Mouse (Mus musculus) midbrain, embryonic 11.5 days (tissue): ENCODE data around the gene Insig2. TPM values are rescaled to one million over a fixed set of nuclear protein-coding genes. Genes with fewer than 3 reads are reported as not detected.

ENCODE experiments used
- ATAC-seq: fragments of 200-750 bp; cut with Nextera tagmentation; 2 replicates; pipeline ENCODE4 v1.8.0; 2017; ENCODE audit warnings: moderate TSS enrichment, moderate library complexity; ENCODE audit not compliant: low FRiP score
- DNase-seq: peaks from one replicate; pipeline ENCODE4 v3.0.0; 2015; ENCODE audit warnings: low spot score; ENCODE audit errors: missing footprints
- H3K27ac ChIP-seq: fragments of 300-500 bp; sonication (generic); 2 replicates; pipeline ENCODE4 v1.5.1; 2014; ENCODE audit warnings: low read depth, low read length
- H3K27me3 ChIP-seq: fragments of 300-500 bp; sonication (generic); 2 replicates; pipeline ENCODE4 v1.6.1; 2014; ENCODE audit warnings: mild to moderate bottlenecking, low read length, moderate library complexity, mixed read lengths; ENCODE audit not compliant: control insufficient read depth, insufficient read depth
- H3K36me3 ChIP-seq: fragments of 300-500 bp; sonication (generic); 2 replicates; pipeline ENCODE4 v1.6.1; 2014; ENCODE audit warnings: mild to moderate bottlenecking, low read length, moderate library complexity, mixed read lengths; ENCODE audit not compliant: control insufficient read depth, insufficient read depth
- H3K4me1 ChIP-seq: fragments of 300-500 bp; sonication (generic); 2 replicates; pipeline ENCODE4 v1.6.1; 2014; ENCODE audit warnings: low read length; ENCODE audit not compliant: control insufficient read depth, insufficient read depth
- H3K4me2 ChIP-seq: fragments of 300-500 bp; sonication (generic); 2 replicates; pipeline ENCODE4 v1.6.1; 2014; ENCODE audit warnings: mild to moderate bottlenecking, moderate library complexity
- H3K4me3 ChIP-seq: fragments of 300-500 bp; sonication (generic); 2 replicates; pipeline ENCODE4 v1.5.1; 2014; ENCODE audit warnings: low read depth, low read length
- H3K9ac ChIP-seq: fragments of 300-500 bp; sonication (generic); 2 replicates; pipeline ENCODE4 v1.6.1; 2014; ENCODE audit warnings: low read length
- H3K9me3 ChIP-seq: fragments of 300-500 bp; sonication (generic); 2 replicates; pipeline ENCODE4 v1.6.1; 2016; ENCODE audit warnings: low read length; ENCODE audit not compliant: control insufficient read depth
- WGBS: fragments of 180-500 bp; shearing (Covaris S2); extraction: QIAGEN DNeasy Blood & Tissue Kit; methylation state at CpG from one replicate; pipeline ENCODE4 v1.1.7; 2014; 5-methylcytosine and 5-hydroxymethylcytosine counted together
- polyA plus RNA-seq: library from polyadenylated mRNA; unstranded; fragments of >200 nt; fragmentation: Nextera tagmentation; extraction: Ambion mirVana; gene quantifications from 2 replicates; pipeline ENCODE4 v1.2.1, GENCODE M21; 2014

Insig2 gene
- 16.9 and 17.8 TPM in 2 replicates for polyA plus RNA-seq

DNA sequence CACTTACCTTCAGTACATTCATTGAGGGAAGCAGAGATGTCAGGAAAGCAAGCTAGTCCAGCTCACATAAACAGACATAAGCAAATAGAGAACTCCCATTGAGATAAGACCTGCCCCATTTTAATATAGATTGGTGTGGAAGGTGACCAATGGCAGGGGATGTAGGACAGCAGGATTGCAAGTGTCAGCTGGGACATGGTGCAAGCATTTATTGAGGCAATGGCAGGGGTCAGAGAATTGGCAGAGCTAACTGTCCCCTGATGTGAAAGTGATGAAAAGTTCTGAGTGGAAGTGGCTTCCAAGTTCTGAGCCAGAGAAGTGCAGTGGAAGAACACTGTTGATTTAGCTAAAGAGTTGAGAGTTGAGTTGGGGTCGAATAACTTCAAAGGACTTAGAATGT, at the start of gene Insig2:
Insig2 (minus strand) TSS at position 105 of the 400 bp plus-strand sequence.
- H3K9me3 ChIP-seq = no peaks in the 10 kb centered on the region
- H3K27ac ChIP-seq = no peak within 1 kb of the TSS
- peaks cover 3% of the 10 kb centered on the region for H3K4me1 ChIP-seq
- H3K27me3 ChIP-seq = no peaks in the 10 kb centered on the region
- DNase-seq (no peak), ATAC-seq (no peak)
- H3K36me3 ChIP-seq = no peaks in the 10 kb centered on the region
- no peak within 1 kb of the TSS for H3K4me3 ChIP-seq
- H3K9ac ChIP-seq = no peak within 1 kb of the TSS
- H3K4me2 ChIP-seq = no peak within 1 kb of the TSS
- WGBS = 78% methylated on average over 1 of the region's 1 CpGs

DNA sequence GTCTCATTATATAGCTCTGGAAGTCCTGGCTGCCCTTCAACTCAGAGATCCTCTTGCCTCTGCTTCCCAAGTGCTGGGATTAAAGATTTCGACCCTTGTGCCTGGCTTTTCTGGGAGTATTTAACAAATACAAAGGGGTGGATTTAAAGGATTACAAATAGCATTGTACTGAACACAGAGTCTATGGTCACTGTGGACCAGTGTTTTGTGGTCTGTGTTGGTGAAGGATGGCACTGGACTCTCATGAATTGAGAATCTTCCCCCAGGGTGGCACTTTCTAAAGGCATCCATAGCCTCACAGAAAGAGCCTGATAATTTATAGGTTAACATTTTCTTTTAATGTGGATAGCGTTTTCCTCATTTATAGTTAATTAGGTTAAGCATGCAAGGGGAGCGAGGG, 49.2 kb upstream of the Insig2 start:
- WGBS = 77% methylated on average over 3 of the region's 3 CpGs
- no peak for DNase-seq
- Histone ChIP-seq H3K9me3 (no peaks in the 10 kb centered on the region), H3K9ac (no peak overlapping the region), H3K4me2 (no peak overlapping the region), H3K27ac (no peak overlapping the region), H3K27me3 (no peaks in the 10 kb centered on the region), H3K4me1 (no peaks in the 10 kb centered on the region), H3K36me3 (no peaks in the 10 kb centered on the region), H3K4me3 (no peak overlapping the region)
- ATAC-seq = no peak

DNA sequence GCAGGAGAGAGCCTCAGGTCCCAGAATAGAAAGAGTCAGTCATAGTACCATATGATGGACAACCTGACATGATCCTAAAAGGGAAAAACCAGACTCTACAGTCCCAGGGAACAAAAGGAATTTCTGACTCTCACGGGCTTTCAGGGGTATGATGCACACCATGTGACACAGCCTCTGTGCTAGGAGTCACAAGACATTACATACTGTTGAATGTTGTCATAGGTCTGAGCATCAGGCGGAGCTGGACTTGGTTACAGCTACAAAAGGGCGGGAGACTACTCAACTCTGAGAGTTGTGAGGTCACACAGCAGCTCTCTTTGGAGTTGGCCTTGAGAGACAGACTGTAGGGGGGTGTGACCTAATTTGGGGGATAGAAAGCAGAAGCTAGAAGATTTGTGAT, 47.6 kb upstream of the Insig2 start:
- no peaks in the 10 kb centered on the region for H3K9me3 ChIP-seq
- H3K36me3 ChIP-seq = no peaks in the 10 kb centered on the region
- no peaks in the 10 kb centered on the region for H3K4me1 ChIP-seq
- DNase-seq = no peak
- H3K4me2 ChIP-seq = no peak overlapping the region
- WGBS = 84% methylated on average over 3 of the region's 3 CpGs
- H3K27ac ChIP-seq = no peak overlapping the region
- no peak for ATAC-seq
- no peak overlapping the region for H3K4me3 ChIP-seq
- H3K27me3 ChIP-seq = no peaks in the 10 kb centered on the region
- H3K9ac ChIP-seq = no peak overlapping the region

DNA sequence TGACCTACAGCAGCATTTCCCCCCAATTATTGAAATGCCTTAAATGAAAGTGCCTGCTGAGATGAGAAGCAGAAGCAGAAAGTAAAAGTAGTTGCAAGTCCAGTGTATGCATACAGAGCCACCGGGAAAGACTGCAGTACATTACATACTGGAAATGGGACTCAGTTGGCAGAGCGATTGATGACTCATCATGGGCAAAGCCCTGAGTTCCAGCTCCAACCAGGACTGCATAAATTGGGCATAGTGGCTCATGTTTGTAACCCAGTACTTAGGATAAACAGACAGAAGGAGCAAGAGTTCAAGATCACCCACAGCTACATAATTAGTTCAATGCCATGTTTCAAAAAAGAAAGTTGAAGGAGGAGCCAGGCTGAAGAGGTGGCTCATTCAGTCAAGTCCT, 45.5 kb upstream of the Insig2 start:
- H3K4me3 ChIP-seq = no peak overlapping the region
- no peak overlapping the region for H3K27ac ChIP-seq
- no peaks in the 10 kb centered on the region for H3K27me3 ChIP-seq
- no peaks in the 10 kb centered on the region for H3K36me3 ChIP-seq
- H3K4me1 ChIP-seq = no peaks in the 10 kb centered on the region
- H3K4me2 ChIP-seq = no peak overlapping the region
- 89% methylated on average over 2 of the region's 2 CpGs for whole genome bisulfite sequencing
- DNase-seq = no peak
- no peaks in the 10 kb centered on the region for H3K9me3 ChIP-seq
- ATAC-seq = no peak
- H3K9ac ChIP-seq = no peak overlapping the region

DNA sequence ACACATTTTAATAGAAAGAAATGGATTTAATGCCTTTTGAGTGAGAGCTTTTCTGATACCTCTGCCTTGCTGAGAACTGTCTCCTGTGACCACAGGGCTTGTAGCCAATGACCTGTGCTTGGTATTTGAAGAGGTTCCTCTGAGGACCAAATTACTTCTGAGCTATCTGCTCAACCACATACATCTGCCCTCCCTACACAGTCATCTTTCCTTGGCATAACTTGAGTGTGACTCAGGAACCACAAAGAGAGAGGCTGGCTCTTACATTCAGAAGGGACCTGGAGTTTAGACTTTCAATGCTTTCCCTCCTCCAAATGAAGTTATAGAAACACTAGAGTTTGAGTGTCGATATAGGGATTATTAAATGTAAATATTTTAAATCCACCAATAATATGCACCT, 45.0 kb upstream of the Insig2 start:
- WGBS = 85% methylated on average over 1 of the region's 1 CpGs
- no peak for ATAC-seq
- no peaks in the 10 kb centered on the region for H3K27me3 ChIP-seq

DNA sequence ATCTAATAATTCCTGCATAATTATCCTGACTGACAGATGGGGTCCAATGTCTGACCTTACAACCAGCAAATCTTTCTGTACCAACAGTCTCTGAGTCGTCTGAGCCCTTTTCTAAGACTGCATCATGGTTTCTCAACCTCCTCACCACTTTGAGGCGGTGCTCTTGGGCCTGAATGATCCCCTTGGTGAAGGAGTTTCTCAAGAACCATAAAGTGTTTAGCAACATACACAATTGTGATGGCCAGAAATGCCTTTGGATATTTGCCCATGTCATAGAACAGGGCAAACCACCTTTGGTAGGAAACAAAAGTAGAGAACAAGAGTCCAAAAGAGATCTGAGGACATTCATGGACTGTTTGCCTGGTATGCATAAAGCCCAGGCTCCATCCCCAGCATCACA, 41.2 kb upstream of the Insig2 start:
- H3K4me3 ChIP-seq = no peak overlapping the region
- no peaks in the 10 kb centered on the region for H3K9me3 ChIP-seq
- no peaks in the 10 kb centered on the region for H3K27me3 ChIP-seq
- no peaks in the 10 kb centered on the region for H3K4me1 ChIP-seq
- H3K4me2 ChIP-seq = no peak overlapping the region
- WGBS = 75% methylated on average over 2 of the region's 2 CpGs
- DNase-seq (no peak), ATAC-seq (no peak)
- no peaks in the 10 kb centered on the region for H3K36me3 ChIP-seq
- H3K27ac ChIP-seq = no peak overlapping the region
- H3K9ac ChIP-seq = no peak overlapping the region

More for the DNA sequence above, 45.0 kb upstream of the Insig2 start:
- H3K9ac ChIP-seq = no peak overlapping the region
- no peaks in the 10 kb centered on the region for H3K4me1 ChIP-seq
- no peak overlapping the region for H3K4me2 ChIP-seq
- no peak overlapping the region for H3K27ac ChIP-seq
- DNase-seq = no peak
- no peaks in the 10 kb centered on the region for H3K36me3 ChIP-seq
- H3K4me3 ChIP-seq = no peak overlapping the region
- no peaks in the 10 kb centered on the region for H3K9me3 ChIP-seq

DNA sequence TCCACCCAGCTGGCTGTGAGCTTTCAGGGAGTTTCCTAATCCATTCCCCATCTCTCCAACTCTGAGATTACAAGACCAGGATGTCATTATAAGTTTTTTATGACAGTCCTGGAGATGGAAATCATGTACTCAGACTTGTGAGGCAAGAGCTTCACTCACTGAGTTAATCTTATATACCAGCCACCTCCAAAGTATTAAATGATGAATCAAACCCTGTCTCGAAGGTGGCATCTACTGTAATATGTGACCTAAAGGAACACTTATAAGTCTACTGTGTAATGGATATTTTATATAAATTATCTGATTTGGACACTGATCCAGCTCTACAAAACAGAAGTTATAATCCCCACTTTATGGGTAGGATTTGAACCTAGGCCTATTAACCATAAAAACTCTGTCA, 40.3 kb upstream of the Insig2 start:
- no peak overlapping the region for H3K4me2 ChIP-seq
- WGBS = 86% methylated on average over 1 of the region's 1 CpGs
- DNase-seq (no peak), ATAC-seq (no peak)
- H3K36me3 ChIP-seq = no peaks in the 10 kb centered on the region
- H3K4me3 ChIP-seq = no peak overlapping the region
- H3K9ac ChIP-seq = no peak overlapping the region
- H3K27ac ChIP-seq = no peak overlapping the region
- H3K27me3 ChIP-seq = no peaks in the 10 kb centered on the region
- H3K4me1 ChIP-seq = no peaks in the 10 kb centered on the region
- H3K9me3 ChIP-seq = no peaks in the 10 kb centered on the region

DNA sequence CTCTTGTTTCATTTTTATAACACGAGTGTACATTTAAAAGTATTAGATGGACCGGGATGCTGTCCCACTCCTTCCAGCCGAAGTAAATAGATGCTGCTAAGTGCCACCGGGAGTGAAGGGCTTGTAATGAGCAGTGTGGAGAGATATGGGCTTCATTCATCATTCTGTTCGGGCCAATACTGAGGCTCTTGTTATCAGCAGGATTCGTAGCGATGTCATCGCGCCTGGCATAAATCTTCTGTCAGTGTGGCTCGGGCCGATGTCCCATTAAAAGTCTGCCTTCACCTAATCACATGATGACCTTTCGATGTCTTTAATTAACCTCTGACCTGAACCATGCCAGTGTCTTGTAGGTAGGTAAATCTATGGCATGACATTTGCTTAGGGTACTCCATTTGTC, 39.1 kb upstream of the Insig2 start:
- H3K27ac ChIP-seq = no peak overlapping the region
- 86% methylated on average over 12 of the region's 12 CpGs for WGBS

DNA sequence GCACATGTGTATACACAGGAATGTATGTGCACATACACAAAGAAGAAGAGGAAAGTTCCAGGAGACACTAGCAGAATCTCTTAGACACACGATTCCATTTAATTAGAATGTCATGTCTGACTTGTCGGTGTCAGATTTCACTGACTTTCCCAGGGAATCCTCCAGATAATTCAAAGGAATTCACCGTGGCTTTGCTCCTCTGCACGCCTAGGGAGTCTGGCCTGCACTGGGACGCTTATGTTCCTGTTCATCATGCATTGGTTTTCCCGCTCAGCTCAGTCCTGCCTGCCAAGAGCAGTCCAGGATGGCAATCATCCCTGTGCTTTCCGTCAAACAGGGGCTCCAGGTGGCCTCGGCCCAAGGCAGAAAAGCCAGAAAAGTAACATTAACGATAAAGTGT, 34.9 kb upstream of the Insig2 start:
- Histone ChIP-seq H3K27me3 (no peaks in the 10 kb centered on the region), H3K9ac (no peak overlapping the region), H3K4me3 (no peak overlapping the region), H3K27ac (no peak overlapping the region), H3K4me2 (no peak overlapping the region), H3K36me3 (no peaks in the 10 kb centered on the region), H3K4me1 (0 out of 2 replicates have a peak, but pooled peaks cover 3% of the 10 kb centered on the region), H3K9me3 (no peaks in the 10 kb centered on the region)
- ATAC-seq (no peak), DNase-seq (no peak)
- WGBS = 31% methylated on average over 9 of the region's 9 CpGs

More for the DNA sequence above, 39.1 kb upstream of the Insig2 start:
- DNase-seq = no peak
- Histone ChIP-seq H3K9me3 (no peaks in the 10 kb centered on the region), H3K36me3 (no peaks in the 10 kb centered on the region), H3K4me2 (no peak overlapping the region), H3K27me3 (no peaks in the 10 kb centered on the region), H3K4me3 (no peak overlapping the region), H3K9ac (no peak overlapping the region), H3K4me1 (0 out of 2 replicates have a peak, but pooled peaks cover 3% of the 10 kb centered on the region)
- no peak for ATAC-seq

DNA sequence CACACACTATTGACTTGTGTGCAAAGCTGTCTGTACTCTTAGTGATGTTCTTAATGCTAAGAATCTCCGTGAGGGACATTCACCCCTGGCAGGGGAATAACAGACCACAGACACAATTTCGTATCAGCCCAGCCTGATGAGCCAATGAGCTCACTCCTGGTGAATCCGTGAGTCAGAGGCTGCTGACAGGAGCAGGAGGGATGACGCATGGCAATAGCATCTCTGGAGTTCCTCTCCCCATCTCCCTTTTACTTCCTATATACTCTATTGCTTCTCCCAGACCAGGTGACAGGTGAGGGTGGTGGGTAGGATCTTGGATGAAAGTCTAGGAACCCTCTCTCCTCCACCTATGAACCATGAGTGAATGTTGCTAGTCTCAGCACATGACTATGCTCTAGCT, 28.2 kb upstream of the Insig2 start:
- Histone ChIP-seq H3K9ac (no peak overlapping the region), H3K27ac (no peak overlapping the region), H3K4me1 (no peaks in the 10 kb centered on the region), H3K9me3 (no peaks in the 10 kb centered on the region), H3K4me3 (no peak overlapping the region), H3K27me3 (no peaks in the 10 kb centered on the region), H3K36me3 (no peaks in the 10 kb centered on the region), H3K4me2 (no peak overlapping the region)
- no peak for DNase-seq
- WGBS = 63% methylated on average over 4 of the region's 4 CpGs
- ATAC-seq = no peak
